Mouse (Mus musculus) ES-Bruce4 (cell line): ENCODE results near the gene Kng2.

Experiments
- CTCF ChIP-seq: IDR thresholded peaks from one replicate; pipeline ENCODE4 v1.8.1; 2011; ENCODE audit warnings: low read depth, low read length
- EP300 ChIP-seq: IDR thresholded peaks from 2 replicates; pipeline ENCODE4 v1.6.1; 2011; ENCODE audit warnings: low read depth, low read length; ENCODE audit not compliant: insufficient read depth
- POLR2A ChIP-seq: IDR thresholded peaks from one replicate; pipeline ENCODE4 v1.8.1; 2011; ENCODE audit warnings: low read length; ENCODE audit not compliant: insufficient read depth

- TF ChIP-seq CTCF (no peak), POLR2A (no peak), EP300 (no peak)
Observed at GRCm38 (mm10) chr16:23025111-23025510, 4.2 kb downstream of the Kng2 start.
